Comparison of ENCODE assay signal across 10 mouse cellular contexts in the genomic region with DNA sequence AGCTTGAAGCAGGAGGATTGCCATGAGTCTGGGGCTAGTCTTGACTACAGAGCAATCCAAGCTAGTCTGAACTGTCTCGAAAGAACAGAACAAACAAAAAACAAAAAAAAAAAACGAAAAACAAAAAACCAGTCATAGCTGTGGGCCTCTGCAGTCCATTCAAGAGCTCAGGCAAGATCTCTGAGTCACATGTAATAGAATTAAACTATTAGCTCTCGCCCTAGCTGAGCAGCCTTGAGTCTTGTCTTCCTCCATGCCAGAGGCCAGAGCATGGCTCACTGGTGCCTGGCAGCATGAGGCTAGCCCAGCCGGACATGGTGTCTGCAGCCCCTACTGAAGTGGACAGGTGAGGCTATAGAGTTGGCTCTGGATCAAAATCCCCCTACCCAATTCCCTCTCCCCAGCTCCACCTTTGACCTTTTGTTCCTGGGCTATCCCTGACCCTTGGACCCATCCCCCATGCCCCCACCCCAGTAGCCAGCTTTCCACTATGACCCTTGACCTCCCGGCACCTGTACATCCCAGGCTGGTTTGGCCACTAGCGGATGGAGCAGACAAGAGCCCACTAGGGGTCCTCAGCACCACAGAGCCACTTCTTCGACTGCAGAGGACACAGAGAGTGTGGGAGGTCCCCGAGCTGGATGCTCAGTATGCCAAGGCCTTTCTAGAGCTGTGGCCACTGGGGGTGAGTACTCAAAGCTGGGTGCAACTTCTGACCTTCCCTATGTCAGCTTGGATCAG. TPM values are rescaled to one million over a fixed set of nuclear protein-coding genes. Genes with fewer than 3 reads are reported as not detected.
DNase-seq lines count a peak whose midpoint lies in the region; ATAC-seq lines count a peak whose summit lies in the region.
"Had no signal": no experiment of that assay in that cellular context is flagged by ENCODE, and none has a peak within 500 bp of the region (broad histone marks: within the 10 kb centered on the region; RNA-seq: fewer than 3 reads in every experiment).

No protein-coding gene starts in this region.

- H3K27me3 ChIP-seq in hindbrain, embryonic 11.5 days (ENCODE audit: control insufficient read depth, insufficient read depth, low read length): no peaks in the 10 kb centered on the region
- H3K27me3 ChIP-seq in hindbrain, embryonic 12.5 days: no peaks in the 10 kb centered on the region
- H3K27me3 ChIP-seq in intestine, embryonic 16.5 days (replicated peaks; ENCODE audit: control insufficient read depth, insufficient read depth, low read length): no peaks in the 10 kb centered on the region
- H3K27me3 ChIP-seq in liver, embryonic 16.5 days (ENCODE audit: control insufficient read depth, insufficient read depth, low read depth, low read length): no peaks in the 10 kb centered on the region

- no peaks in the 10 kb centered on the region for H3K9me3 ChIP-seq in hindbrain, embryonic 11.5 days (ENCODE audit: control insufficient read depth, low read length)
- no peaks in the 10 kb centered on the region for H3K9me3 ChIP-seq in hindbrain, embryonic 12.5 days (replicated peaks)
- no peaks in the 10 kb centered on the region for H3K9me3 ChIP-seq in intestine, embryonic 16.5 days (ENCODE audit: control insufficient read depth, low read length)
- no peaks in the 10 kb centered on the region for H3K9me3 ChIP-seq in liver, embryonic 16.5 days (replicated peaks; ENCODE audit: control insufficient read depth, low read length)

- no peak for ATAC-seq in hindbrain, embryonic 11.5 days (ENCODE audit: low FRiP score)
- ATAC-seq in hindbrain, embryonic 12.5 days (ENCODE audit: low FRiP score): no peak
- ATAC-seq in intestine, embryonic 16.5 days: 0 out of 2 replicates have a peak, but pooled peaks have one; percentile 25
- ATAC-seq in liver, embryonic 16.5 days (ENCODE audit: low read depth): peak; percentile 35; the same call in 1 of the 2 replicates
- no peak for ATAC-seq in monocyte, adult 5-6 weeks (replicated peaks; ENCODE audit: insufficient number of reproducible peaks, low FRiP score, low TSS enrichment, poor library complexity, severe bottlenecking)

- no peak overlapping the region for H3K27ac ChIP-seq in hindbrain, embryonic 11.5 days (ENCODE audit: low read depth, low read length)
- H3K27ac ChIP-seq in hindbrain, embryonic 12.5 days: no peak overlapping the region
- 0 out of 2 replicates have a peak overlapping the region, but pooled peaks have one; percentile 57 for H3K27ac ChIP-seq in intestine, embryonic 16.5 days (ENCODE audit: low read length)
- H3K27ac ChIP-seq in liver, embryonic 16.5 days (ENCODE audit: low read length): no peak overlapping the region

- H3K36me3 ChIP-seq in hindbrain, embryonic 11.5 days (ENCODE audit: control insufficient read depth, insufficient read depth, low read length): 0 out of 2 replicates have a peak, but pooled peaks cover 2% of the 10 kb centered on the region
- peaks cover 24% of the 10 kb centered on the region for H3K36me3 ChIP-seq in hindbrain, embryonic 12.5 days
- H3K36me3 ChIP-seq in intestine, embryonic 16.5 days (ENCODE audit: control insufficient read depth, insufficient read depth, low read length): no peaks in the 10 kb centered on the region
- H3K36me3 ChIP-seq in liver, embryonic 16.5 days (ENCODE audit: control insufficient read depth, insufficient read depth): no peaks in the 10 kb centered on the region

- H3K9ac ChIP-seq in hindbrain, embryonic 11.5 days (ENCODE audit: low read depth, low read length): no peak overlapping the region
- no peak overlapping the region for H3K9ac ChIP-seq in hindbrain, embryonic 12.5 days
- no peak overlapping the region for H3K9ac ChIP-seq in intestine, embryonic 16.5 days (ENCODE audit: low read depth, low read length)
- no peak overlapping the region for H3K9ac ChIP-seq in liver, embryonic 16.5 days (ENCODE audit: low read depth, low read length)

- peak; percentile 33 for DNase-seq in hindbrain, embryonic 11.5 days (ENCODE audit: low spot score)
- peak; percentile 57 for DNase-seq in R1 (ENCODE audit: low read depth, low spot score)
- no peak for DNase-seq in ovary, postnatal 14 days (ENCODE audit: low spot score)
- no peak for DNase-seq in ovary, adult 18-20 months (ENCODE audit: low spot score)
- DNase-seq: cerebellum, postnatal 25 days had no signal

- no peak overlapping the region for H3K4me2 ChIP-seq in hindbrain, embryonic 11.5 days (replicated peaks; ENCODE audit: low read depth, low read length)
- H3K4me2 ChIP-seq in hindbrain, embryonic 12.5 days (replicated peaks): no peak overlapping the region
- H3K4me2 ChIP-seq in intestine, embryonic 16.5 days (ENCODE audit: low read depth, low read length): no peak overlapping the region
- no peak overlapping the region for H3K4me2 ChIP-seq in liver, embryonic 16.5 days (ENCODE audit: low read depth, low read length)

- H3K4me1 ChIP-seq in hindbrain, embryonic 11.5 days (replicated peaks; ENCODE audit: control insufficient read depth, insufficient read depth, low read length): no peaks in the 10 kb centered on the region; the same call in 1 of the 2 replicates
- 0 out of 2 replicates have a peak, but pooled peaks cover 2% of the 10 kb centered on the region for H3K4me1 ChIP-seq in hindbrain, embryonic 12.5 days
- H3K4me1 ChIP-seq in intestine, embryonic 16.5 days (ENCODE audit: control insufficient read depth, insufficient read depth, low read length): peaks cover 21% of the 10 kb centered on the region
- H3K4me1 ChIP-seq in liver, embryonic 16.5 days (ENCODE audit: control insufficient read depth, low read depth, low read length): no peaks in the 10 kb centered on the region

- 45% methylated on average over 8 of the region's 8 CpGs for WGBS in hindbrain, embryonic 11.5 days
- 46% methylated on average over 8 of the region's 8 CpGs for WGBS in hindbrain, embryonic 12.5 days
- 57% methylated on average over 8 of the region's 8 CpGs for WGBS in intestine, embryonic 16.5 days
- WGBS in liver, embryonic 16.5 days (ENCODE audit: insufficient replicate concordance): 45% methylated on average over 8 of the region's 8 CpGs

- H3K4me3 ChIP-seq in hindbrain, embryonic 11.5 days (ENCODE audit: low read depth, low read length): no peak overlapping the region
- H3K4me3 ChIP-seq in hindbrain, embryonic 12.5 days: no peak overlapping the region
- H3K4me3 ChIP-seq in intestine, embryonic 16.5 days (ENCODE audit: low read length): no peak overlapping the region
- H3K4me3 ChIP-seq in liver, embryonic 16.5 days (ENCODE audit: low read depth, low read length): no peak overlapping the region
- H3K4me3 ChIP-seq: myocyte had no signal

RNA-seq across cellular contexts. Expression of a gene that starts 1.5 kb away (rescaled TPM):
- 2.5 and 2.7 TPM in 2 replicates for polyA plus RNA-seq in hindbrain, embryonic 11.5 days (2014; fragmentation: Nextera tagmentation; extraction: Ambion mirVana)
- polyA plus RNA-seq in hindbrain, embryonic 12.5 days (2016; fragmentation: Nextera tagmentation; extraction: Ambion mirVana): 2.2 and 2.7 TPM in 2 replicates
- polyA plus RNA-seq in intestine, embryonic 16.5 days (2015; fragmentation: Nextera tagmentation; extraction: Ambion mirVana): 5.2 and 5.9 TPM in 2 replicates
- polyA plus RNA-seq in liver, embryonic 16.5 days (2015; fragmentation: Nextera tagmentation; extraction: Ambion mirVana): 8.1 and 8.7 TPM in 2 replicates
- 57.3 to 157 TPM (median 67.9 TPM) in 3 replicates for total RNA-seq in monocyte, adult 5-6 weeks (2017)

RNA-seq across cellular contexts. Expression of a gene that starts 18.1 kb away (rescaled TPM):
- polyA plus RNA-seq in hindbrain, embryonic 11.5 days (2014; fragmentation: Nextera tagmentation; extraction: Ambion mirVana): 306 and 312 TPM in 2 replicates
- 297 and 345 TPM in 2 replicates for polyA plus RNA-seq in hindbrain, embryonic 12.5 days (2016; fragmentation: Nextera tagmentation; extraction: Ambion mirVana)
- polyA plus RNA-seq in intestine, embryonic 16.5 days (2015; fragmentation: Nextera tagmentation; extraction: Ambion mirVana): 142 and 146 TPM in 2 replicates
- 69.0 and 80.7 TPM in 2 replicates for polyA plus RNA-seq in liver, embryonic 16.5 days (2015; fragmentation: Nextera tagmentation; extraction: Ambion mirVana)
- total RNA-seq in monocyte, adult 5-6 weeks (2017): 279 to 373 TPM (median 301 TPM) in 3 replicates

RNA-seq across cellular contexts. Expression of a gene that starts 22.9 kb away (rescaled TPM):
- 42.0 and 43.7 TPM in 2 replicates for polyA plus RNA-seq in hindbrain, embryonic 11.5 days (2014; fragmentation: Nextera tagmentation; extraction: Ambion mirVana)
- 39.8 and 43.0 TPM in 2 replicates for polyA plus RNA-seq in hindbrain, embryonic 12.5 days (2016; fragmentation: Nextera tagmentation; extraction: Ambion mirVana)
- 46.2 and 49.1 TPM in 2 replicates for polyA plus RNA-seq in intestine, embryonic 16.5 days (2015; fragmentation: Nextera tagmentation; extraction: Ambion mirVana)
- polyA plus RNA-seq in liver, embryonic 16.5 days (2015; fragmentation: Nextera tagmentation; extraction: Ambion mirVana): 29.3 TPM in 2 replicates
- total RNA-seq in monocyte, adult 5-6 weeks (2017): 25.0 to 46.0 TPM (median 30.1 TPM) in 3 replicates

RNA-seq across cellular contexts. Expression of a gene that starts 23.7 kb away (rescaled TPM):
- 79.1 and 80.3 TPM in 2 replicates for polyA plus RNA-seq in hindbrain, embryonic 11.5 days (2014; fragmentation: Nextera tagmentation; extraction: Ambion mirVana)
- 90.1 and 90.4 TPM in 2 replicates for polyA plus RNA-seq in hindbrain, embryonic 12.5 days (2016; fragmentation: Nextera tagmentation; extraction: Ambion mirVana)
- polyA plus RNA-seq in intestine, embryonic 16.5 days (2015; fragmentation: Nextera tagmentation; extraction: Ambion mirVana): 71.9 and 77.6 TPM in 2 replicates
- 24.1 and 28.0 TPM in 2 replicates for polyA plus RNA-seq in liver, embryonic 16.5 days (2015; fragmentation: Nextera tagmentation; extraction: Ambion mirVana)
- total RNA-seq in monocyte, adult 5-6 weeks (2017): 32.9 to 55.7 TPM (median 54.2 TPM) in 3 replicates

RNA-seq across cellular contexts. Expression of a gene that starts 34.3 kb away (rescaled TPM):
- polyA plus RNA-seq in hindbrain, embryonic 11.5 days (2014; fragmentation: Nextera tagmentation; extraction: Ambion mirVana): 0.97 and 1.2 TPM in 2 replicates
- polyA plus RNA-seq in hindbrain, embryonic 12.5 days (2016; fragmentation: Nextera tagmentation; extraction: Ambion mirVana): 3.2 and 4.0 TPM in 2 replicates
- polyA plus RNA-seq in intestine, embryonic 16.5 days (2015; fragmentation: Nextera tagmentation; extraction: Ambion mirVana): not detected in 2 replicates
- polyA plus RNA-seq in liver, embryonic 16.5 days (2015; fragmentation: Nextera tagmentation; extraction: Ambion mirVana): not detected in 2 replicates
- total RNA-seq in monocyte, adult 5-6 weeks (2017): not detected in 3 replicates
- polyA plus RNA-seq: myocyte had no signal

Comparison
In these comparisons a context has a peak if more than half of its experiments do, and no peak if none do; other contexts are left out.
1. ATAC-seq: peak in intestine, embryonic 16.5 days (single experiment) and liver, embryonic 16.5 days (single experiment); none in hindbrain, embryonic 11.5 days (single experiment), hindbrain, embryonic 12.5 days (single experiment) and monocyte, adult 5-6 weeks (single experiment).
2. DNase-seq: peak in hindbrain, embryonic 11.5 days (single experiment) and R1 (single experiment); none in ovary, postnatal 14 days (single experiment) and ovary, adult 18-20 months (single experiment).